8 mouse cellular contexts compared by ENCODE assay signal in the genomic region with DNA sequence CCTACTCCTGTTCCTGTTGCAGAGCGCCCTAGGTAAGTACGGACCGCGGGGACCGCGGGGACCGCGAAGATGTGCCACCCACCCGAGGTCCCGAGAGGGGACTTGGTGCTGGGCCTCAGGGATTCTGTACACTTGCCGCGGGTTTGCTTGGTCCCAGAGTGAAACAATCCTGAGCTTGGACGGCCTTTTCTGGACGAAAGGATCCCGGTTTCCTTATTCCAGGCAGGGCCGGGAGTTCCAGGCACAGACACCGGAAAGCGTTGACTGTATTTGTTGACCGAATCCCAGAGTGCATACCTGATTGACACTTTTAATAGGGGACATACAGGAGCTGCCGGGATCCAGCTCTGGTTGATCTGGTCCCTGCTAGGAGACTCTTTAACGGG. TPM values are rescaled to one million over a fixed set of nuclear protein-coding genes. Genes with fewer than 3 reads are reported as not detected.
A peak's percentile ranks its signal among the peaks of the same experiment; 100 is the strongest.
DNase-seq lines count a peak whose midpoint lies in the region; ATAC-seq lines count a peak whose summit lies in the region.

No protein-coding gene starts in this region.

- peak overlapping the region; percentile 55 for H3K9ac ChIP-seq in hindbrain, embryonic 15.5 days
- peak overlapping the region; percentile 54 for H3K9ac ChIP-seq in midbrain, embryonic 16.5 days (ENCODE audit: low read depth, low read length)

- peak overlapping the region; percentile 52 for H3K4me3 ChIP-seq in hindbrain, embryonic 15.5 days
- peak overlapping the region; percentile 50 for H3K4me3 ChIP-seq in midbrain, embryonic 16.5 days (ENCODE audit: low read depth, low read length)

- peaks cover 14% of the 10 kb centered on the region for H3K4me1 ChIP-seq in hindbrain, embryonic 15.5 days (replicated peaks)
- H3K4me1 ChIP-seq in midbrain, embryonic 16.5 days (ENCODE audit: control insufficient read depth, insufficient read depth, low read length) = peaks cover 11% of the 10 kb centered on the region

- H3K27me3 ChIP-seq in hindbrain, embryonic 15.5 days = peaks cover 47% of the 10 kb centered on the region
- H3K27me3 ChIP-seq in midbrain, embryonic 16.5 days (ENCODE audit: control insufficient read depth, insufficient read depth, low read depth, low read length) = peaks cover 32% of the 10 kb centered on the region

- H3K36me3 ChIP-seq in hindbrain, embryonic 15.5 days = no peaks in the 10 kb centered on the region
- H3K36me3 ChIP-seq in midbrain, embryonic 16.5 days (ENCODE audit: control insufficient read depth, insufficient read depth, low read length) = no peaks in the 10 kb centered on the region

- DNase-seq in kidney, postnatal 14 days = peak; percentile 31
- no peak for DNase-seq in kidney, adult 8-10 months
- peak; percentile 23 for DNase-seq in embryo, embryonic 11 days
- no peak for DNase-seq in cerebellum, postnatal 14 days
- DNase-seq in frontal cortex, postnatal 36 days (ENCODE audit: low spot score in 2 of 2) = no peak
- no peak for DNase-seq in adrenal gland, adult 2 months

- no peak for ATAC-seq in hindbrain, embryonic 15.5 days (ENCODE audit: low FRiP score, low read depth)
- no peak for ATAC-seq in midbrain, embryonic 16.5 days

- H3K27ac ChIP-seq in hindbrain, embryonic 15.5 days (replicated peaks) = no peak overlapping the region
- H3K27ac ChIP-seq in midbrain, embryonic 16.5 days (ENCODE audit: low read length) = no peak overlapping the region

- H3K4me2 ChIP-seq in hindbrain, embryonic 15.5 days = peak overlapping the region; percentile 99
- H3K4me2 ChIP-seq in midbrain, embryonic 16.5 days (ENCODE audit: low read length) = peak overlapping the region; percentile 98

- 1% methylated on average over 21 of the region's 21 CpGs for WGBS in hindbrain, embryonic 15.5 days
- under 1% methylated on average over 21 of the region's 21 CpGs for WGBS in midbrain, embryonic 16.5 days

- H3K9me3 ChIP-seq in hindbrain, embryonic 15.5 days = no peaks in the 10 kb centered on the region
- H3K9me3 ChIP-seq in midbrain, embryonic 16.5 days (replicated peaks; ENCODE audit: control insufficient read depth, low read length, poor library complexity, severe bottlenecking) = no peaks in the 10 kb centered on the region

RNA-seq across cellular contexts. Expression of a gene that starts 0.5 kb away (rescaled TPM):
- polyA plus RNA-seq in hindbrain, embryonic 15.5 days (2015; fragmentation: Nextera tagmentation; extraction: Ambion mirVana) = 0.38 and 0.43 TPM in 2 replicates
- polyA plus RNA-seq in midbrain, embryonic 16.5 days (2015; fragmentation: Nextera tagmentation; extraction: Ambion mirVana) = 0.20 and 0.31 TPM in 2 replicates
- under 1 TPM in 1 of 2 experiments, not detected in 1; 0.45 TPM for total RNA-seq in adrenal gland, adult 2 months (2021)
- 0.04 and 0.08 TPM in 2 replicates for polyA plus RNA-seq in adrenal gland, adult 2 months (2012; rRNA removed)

RNA-seq across cellular contexts. Expression of a gene that starts 41.4 kb away (rescaled TPM):
- not detected in 2 replicates for polyA plus RNA-seq in hindbrain, embryonic 15.5 days (2015; fragmentation: Nextera tagmentation; extraction: Ambion mirVana)
- polyA plus RNA-seq in midbrain, embryonic 16.5 days (2015; fragmentation: Nextera tagmentation; extraction: Ambion mirVana) = not detected in 2 replicates
- total RNA-seq in adrenal gland, adult 2 months (2021) = under 1 TPM; 0.43 to 0.59 TPM
- 1.2 and 1.4 TPM in 2 replicates for polyA plus RNA-seq in adrenal gland, adult 2 months (2012; rRNA removed)

Comparison
In these comparisons a context has a peak if more than half of its experiments do, and no peak if none do; other contexts are left out.
1. DNase-seq: peak in kidney, postnatal 14 days (single experiment) and embryo, embryonic 11 days (single experiment); none in kidney, adult 8-10 months (0 of 2), cerebellum, postnatal 14 days (0 of 2), frontal cortex, postnatal 36 days (0 of 2) and adrenal gland, adult 2 months (single experiment).